Mouse (Mus musculus) midbrain, embryonic 16.5 days (tissue): ENCODE results near the gene Cip2a. TPM values are rescaled to one million over a fixed set of nuclear protein-coding genes. Genes with fewer than 3 reads are reported as not detected.

ENCODE experiments used
- ATAC-seq: fragments of 200-750 bp; cut with Nextera tagmentation; 2 replicates; pipeline ENCODE4 v1.8.0; 2017; ENCODE audit warnings: moderate TSS enrichment
- H3K27ac ChIP-seq: fragments of 300-500 bp; sonication (generic); 2 replicates; pipeline ENCODE4 v1.5.1; 2014; ENCODE audit warnings: mild to moderate bottlenecking, low read length, mixed read lengths
- H3K27me3 ChIP-seq: fragments of 300-500 bp; sonication (generic); 2 replicates; pipeline ENCODE4 v1.6.1; 2014; ENCODE audit warnings: low read depth, low read length, mixed read lengths; ENCODE audit not compliant: control insufficient read depth, insufficient read depth
- H3K36me3 ChIP-seq: fragments of 300-500 bp; sonication (generic); 2 replicates; pipeline ENCODE4 v1.6.1; 2014; ENCODE audit warnings: mild to moderate bottlenecking, low read length, moderate library complexity, mixed read lengths; ENCODE audit not compliant: control insufficient read depth, insufficient read depth
- H3K4me1 ChIP-seq: fragments of 300-500 bp; sonication (generic); 2 replicates; pipeline ENCODE4 v1.6.1; 2014; ENCODE audit warnings: mild to moderate bottlenecking, low read length, mixed read lengths; ENCODE audit not compliant: control insufficient read depth, insufficient read depth
- H3K4me2 ChIP-seq: fragments of 300-500 bp; sonication (generic); 2 replicates; pipeline ENCODE4 v1.6.1; 2014; ENCODE audit warnings: mild to moderate bottlenecking, low read length, mixed read lengths
- H3K4me3 ChIP-seq: fragments of 300-500 bp; sonication (generic); 2 replicates; pipeline ENCODE4 v1.5.1; 2014; ENCODE audit warnings: low read depth, mild to moderate bottlenecking, low read length, moderate library complexity, mixed read lengths
- H3K9ac ChIP-seq: fragments of 300-500 bp; sonication (generic); 2 replicates; pipeline ENCODE4 v1.6.1; 2014; ENCODE audit warnings: low read depth, low read length, mixed read lengths
- H3K9me3 ChIP-seq: fragments of 300-500 bp; sonication (generic); replicated peaks from 2 replicates; pipeline ENCODE4 v1.6.1; 2014; ENCODE audit warnings: mild to moderate bottlenecking, low read length, mixed read lengths; ENCODE audit not compliant: control insufficient read depth, poor library complexity, severe bottlenecking
- WGBS: fragments of 180-500 bp; shearing (Covaris S2); extraction: QIAGEN DNeasy Blood & Tissue Kit; methylation state at CpG from one replicate; pipeline ENCODE4 v1.1.7; 2014; 5-methylcytosine and 5-hydroxymethylcytosine counted together
- polyA plus RNA-seq: library from polyadenylated mRNA; unstranded; fragments of >200 nt; fragmentation: Nextera tagmentation; extraction: Ambion mirVana; gene quantifications from 2 replicates; pipeline ENCODE4 v1.2.1, GENCODE M21; 2015

The Cip2a gene
- 5.3 and 6.7 TPM in 2 replicates for polyA plus RNA-seq

- Histone ChIP-seq H3K4me3 (peak within 1 kb of the TSS; percentile 96), H3K9me3 (no peaks in the 10 kb centered on the region), H3K4me2 (peak within 1 kb of the TSS; percentile 81), H3K4me1 (peaks cover 14% of the 10 kb centered on the region), H3K9ac (peak within 1 kb of the TSS; percentile 98), H3K36me3 (no peaks in the 10 kb centered on the region), H3K27me3 (no peaks in the 10 kb centered on the region), H3K27ac (peak within 1 kb of the TSS; percentile 97)
- ATAC-seq = peak; percentile 99
- WGBS = under 1% methylated on average over 71 of the region's 74 CpGs
These were observed at the start of gene Cip2a, which contains the start of gene Dzip3 for GRCm38 (mm10) chr16:48993559-48994342. TSS of gene Cip2a (plus strand) at chr16:48994185. TSS of gene Dzip3 (minus strand) at chr16:48994165.

- peaks cover 9% of the 10 kb centered on the region; the same call in 1 of the 2 replicates for H3K36me3 ChIP-seq
- H3K4me3 ChIP-seq = no peak overlapping the region
- no peak for ATAC-seq
- H3K27ac ChIP-seq = no peak overlapping the region
- no peak overlapping the region for H3K4me2 ChIP-seq
- H3K9ac ChIP-seq = no peak overlapping the region
- no peaks in the 10 kb centered on the region for H3K27me3 ChIP-seq
- 92% methylated on average over 2 of the region's 2 CpGs for WGBS
- no peaks in the 10 kb centered on the region for H3K4me1 ChIP-seq
- no peaks in the 10 kb centered on the region for H3K9me3 ChIP-seq
These were observed 21.0 kb upstream of the Cip2a start for GRCm38 (mm10) chr16:48972996-48973395.

GRCm38 (mm10) chr16:48973548-48973947, 20.4 kb upstream of the Cip2a start:
- no peak overlapping the region for H3K27ac ChIP-seq
- WGBS = 97% methylated on average over 1 of the region's 1 CpGs
- peaks cover 14% of the 10 kb centered on the region; the same call in 1 of the 2 replicates for H3K36me3 ChIP-seq
- H3K4me1 ChIP-seq = no peaks in the 10 kb centered on the region
- H3K4me2 ChIP-seq = no peak overlapping the region
- no peak overlapping the region for H3K4me3 ChIP-seq
- no peaks in the 10 kb centered on the region for H3K27me3 ChIP-seq
- H3K9ac ChIP-seq = no peak overlapping the region
- no peak for ATAC-seq
- H3K9me3 ChIP-seq = no peaks in the 10 kb centered on the region

- no peaks in the 10 kb centered on the region for H3K27me3 ChIP-seq
- no peak overlapping the region for H3K4me3 ChIP-seq
- no peak overlapping the region for H3K9ac ChIP-seq
- no peak for ATAC-seq
- no peak overlapping the region for H3K4me2 ChIP-seq
- no peaks in the 10 kb centered on the region for H3K9me3 ChIP-seq
- H3K27ac ChIP-seq = no peak overlapping the region
- H3K36me3 ChIP-seq = peaks cover 12% of the 10 kb centered on the region; the same call in 1 of the 2 replicates
- H3K4me1 ChIP-seq = no peaks in the 10 kb centered on the region
These were observed 14.0 kb upstream of the Cip2a start for GRCm38 (mm10) chr16:48979965-48980364.

GRCm38 (mm10) chr16:48985034-48985627, 8.9 kb upstream of the Cip2a start:
- Histone ChIP-seq H3K4me3 (no peak overlapping the region), H3K27ac (no peak overlapping the region), H3K9me3 (no peaks in the 10 kb centered on the region), H3K36me3 (0 out of 2 replicates have a peak, but pooled peaks cover 3% of the 10 kb centered on the region), H3K4me2 (no peak overlapping the region), H3K27me3 (no peaks in the 10 kb centered on the region), H3K9ac (no peak overlapping the region), H3K4me1 (peaks cover 3% of the 10 kb centered on the region; the same call in 1 of the 2 replicates)
- no peak for ATAC-seq
- WGBS = 59% methylated on average over 5 of the region's 5 CpGs

- no peaks in the 10 kb centered on the region for H3K36me3 ChIP-seq
- H3K27me3 ChIP-seq = no peaks in the 10 kb centered on the region
- ATAC-seq = no peak
- no peak overlapping the region for H3K4me3 ChIP-seq
- H3K4me2 ChIP-seq = no peak overlapping the region
- H3K9me3 ChIP-seq = no peaks in the 10 kb centered on the region
- H3K4me1 ChIP-seq = peaks cover 13% of the 10 kb centered on the region
- no peak overlapping the region for H3K27ac ChIP-seq
- H3K9ac ChIP-seq = no peak overlapping the region
These were observed 4.3 kb upstream of the Cip2a start for GRCm38 (mm10) chr16:48989700-48990099.

GRCm38 (mm10) chr16:48992437-48993230, 1.4 kb upstream of the Cip2a start:
- ATAC-seq = no peak
- Histone ChIP-seq H3K27ac (peak overlapping the region; percentile 54; the same call in 1 of the 2 replicates), H3K4me3 (peak overlapping the region; percentile 96), H3K9ac (peak overlapping the region; percentile 98), H3K27me3 (no peaks in the 10 kb centered on the region), H3K9me3 (no peaks in the 10 kb centered on the region), H3K4me2 (peak overlapping the region; percentile 81), H3K36me3 (no peaks in the 10 kb centered on the region), H3K4me1 (peaks cover 14% of the 10 kb centered on the region)
- 27% methylated on average over 10 of the region's 10 CpGs for WGBS

GRCm38 (mm10) chr16:48993231-48993558, 790 bp upstream of the Cip2a start:
- 3% methylated on average over 9 of the region's 9 CpGs for WGBS
- peaks cover 14% of the 10 kb centered on the region for H3K4me1 ChIP-seq

More at GRCm38 (mm10) chr16:48993231-48993558, 790 bp upstream of the Cip2a start:
- no peak for ATAC-seq
- H3K4me3 ChIP-seq = peak overlapping the region; percentile 96
- H3K9me3 ChIP-seq = no peaks in the 10 kb centered on the region
- no peaks in the 10 kb centered on the region for H3K27me3 ChIP-seq
- H3K36me3 ChIP-seq = no peaks in the 10 kb centered on the region
- peak overlapping the region; percentile 98 for H3K9ac ChIP-seq
- H3K27ac ChIP-seq = peak overlapping the region; percentile 97
- H3K4me2 ChIP-seq = peak overlapping the region; percentile 81
